Mouse (Mus musculus): Measurements from ENCODE around the gene Irf2bpl.

The Irf2bpl gene

GRCm38 (mm10) chr12:86884197-86885058, at the start of gene Irf2bpl:
Gene Irf2bpl, minus strand, starts transcription at chr12:86884798.
- in situ Hi-C loops (cut with MseI, MboI), result no loop called here

DNA sequence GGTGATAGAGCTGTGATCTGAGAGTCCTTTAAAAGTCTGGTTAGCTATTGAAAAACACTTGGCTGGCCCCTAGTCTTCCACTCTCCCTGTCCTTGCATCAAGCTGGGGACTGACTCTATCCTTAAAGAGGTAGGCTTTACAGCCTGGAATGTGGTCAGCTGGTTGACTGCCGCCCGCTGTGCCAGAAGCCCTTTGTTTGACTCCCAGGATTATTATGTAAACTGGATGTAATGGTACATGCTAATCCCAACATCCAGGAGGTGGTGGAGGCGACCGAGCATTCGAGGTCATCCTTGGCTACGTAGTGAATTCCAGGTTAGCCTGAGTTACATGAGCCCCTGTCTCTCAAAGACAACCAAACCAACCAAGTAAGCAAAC, 48.0 kb upstream of the Irf2bpl start:
- in situ Hi-C loops (cut with MseI, MboI), result no loop called here

DNA sequence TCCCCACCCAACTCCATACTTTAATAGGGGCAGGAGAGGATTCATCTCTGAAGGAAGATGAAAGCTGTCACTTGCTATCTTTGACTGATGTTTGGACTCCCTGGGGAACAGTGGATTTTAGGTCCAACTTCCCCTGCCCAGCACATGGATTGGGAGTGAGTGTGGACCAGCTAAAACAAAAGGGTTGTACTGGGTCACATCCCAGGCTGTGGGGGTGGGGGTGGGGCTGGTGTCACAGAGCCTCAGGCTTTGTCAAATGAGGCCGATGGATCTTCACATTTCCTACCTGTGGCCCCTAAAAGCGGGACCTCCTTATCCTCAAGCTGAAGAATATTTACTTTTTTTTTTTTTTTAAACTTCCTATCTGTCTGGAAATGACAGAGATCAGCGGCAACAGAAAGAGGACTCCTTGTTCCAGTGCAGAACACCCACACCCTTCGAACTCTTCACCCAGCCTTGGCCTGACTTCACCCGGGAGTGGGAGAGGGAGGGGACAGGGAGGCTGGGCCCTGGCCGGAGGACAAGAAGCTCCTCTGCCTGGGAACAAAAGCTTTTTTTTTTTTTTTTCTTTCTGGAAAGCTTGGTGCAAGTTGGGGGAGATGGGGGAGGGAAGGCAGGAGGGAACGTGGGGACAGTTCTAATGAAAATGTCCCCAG, 47.4 kb upstream of the Irf2bpl start:
- in situ Hi-C loops (cut with MseI, MboI), result no loop called here

GRCm38 (mm10) chr12:86930934-86931729, 46.5 kb upstream of the Irf2bpl start:
- in situ Hi-C loops (cut with MseI, MboI), result no loop called here

DNA sequence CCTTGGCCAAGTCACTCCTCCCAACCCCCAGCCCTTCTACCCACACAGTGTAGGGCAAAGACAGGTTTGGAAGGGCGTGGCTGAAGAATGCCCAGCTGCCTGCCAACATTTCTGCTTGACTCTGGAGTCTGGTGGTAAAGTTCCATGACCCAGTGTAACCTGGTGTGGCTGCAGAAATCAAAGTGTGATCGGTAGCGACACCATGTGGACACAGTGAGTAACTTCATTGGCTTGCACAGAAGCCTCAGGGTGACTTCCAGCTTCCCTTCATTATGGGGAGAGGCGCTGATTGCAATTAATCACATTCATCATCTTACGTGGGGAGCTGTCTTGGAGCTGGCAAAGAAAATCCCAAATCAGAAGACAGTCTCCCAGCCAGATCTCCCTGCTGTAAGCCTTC, 39.2 kb upstream of the Irf2bpl start:
- in situ Hi-C loops (cut with MseI, MboI), result no loop called here

GRCm38 (mm10) chr12:86918983-86919722, 34.6 kb upstream of the Irf2bpl start:
- in situ Hi-C loops (cut with MseI, MboI), result no loop called here

- in situ Hi-C loops (cut with MseI, MboI), result no loop called here
These were observed 33.9 kb upstream of the Irf2bpl start for GRCm38 (mm10) chr12:86918361-86918967.

- in situ Hi-C loops (cut with MseI, MboI), result no loop called here
These were observed 32.4 kb upstream of the Irf2bpl start for GRCm38 (mm10) chr12:86916796-86917573.

- in situ Hi-C loops (cut with MseI, MboI), result no loop called here
These were observed 31.0 kb upstream of the Irf2bpl start for GRCm38 (mm10) chr12:86915617-86916016.

DNA sequence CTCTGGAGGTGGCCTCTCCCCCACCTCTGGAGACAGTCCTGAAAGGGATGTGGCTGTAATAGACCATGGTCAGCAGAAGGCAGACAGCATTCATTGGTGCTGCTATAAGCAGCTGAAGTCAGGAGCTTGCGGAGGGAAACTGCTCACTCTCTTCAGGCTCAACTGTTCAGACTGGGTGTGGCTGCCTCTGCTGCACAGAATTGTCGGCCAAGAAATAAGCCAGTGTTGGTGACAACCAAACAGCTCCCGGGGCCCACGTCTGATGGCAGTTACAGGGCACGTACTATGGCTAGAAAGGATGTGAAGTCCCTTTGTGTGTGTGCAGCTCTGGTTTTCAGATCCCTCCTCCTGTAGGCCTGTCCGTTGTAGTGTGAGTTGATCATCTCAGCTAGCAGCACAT, 30.2 kb upstream of the Irf2bpl start:
- in situ Hi-C loops (cut with MseI, MboI), result no loop called here

GRCm38 (mm10) chr12:86914351-86914750, 29.8 kb upstream of the Irf2bpl start:
- in situ Hi-C loops (cut with MseI, MboI), result no loop called here

DNA sequence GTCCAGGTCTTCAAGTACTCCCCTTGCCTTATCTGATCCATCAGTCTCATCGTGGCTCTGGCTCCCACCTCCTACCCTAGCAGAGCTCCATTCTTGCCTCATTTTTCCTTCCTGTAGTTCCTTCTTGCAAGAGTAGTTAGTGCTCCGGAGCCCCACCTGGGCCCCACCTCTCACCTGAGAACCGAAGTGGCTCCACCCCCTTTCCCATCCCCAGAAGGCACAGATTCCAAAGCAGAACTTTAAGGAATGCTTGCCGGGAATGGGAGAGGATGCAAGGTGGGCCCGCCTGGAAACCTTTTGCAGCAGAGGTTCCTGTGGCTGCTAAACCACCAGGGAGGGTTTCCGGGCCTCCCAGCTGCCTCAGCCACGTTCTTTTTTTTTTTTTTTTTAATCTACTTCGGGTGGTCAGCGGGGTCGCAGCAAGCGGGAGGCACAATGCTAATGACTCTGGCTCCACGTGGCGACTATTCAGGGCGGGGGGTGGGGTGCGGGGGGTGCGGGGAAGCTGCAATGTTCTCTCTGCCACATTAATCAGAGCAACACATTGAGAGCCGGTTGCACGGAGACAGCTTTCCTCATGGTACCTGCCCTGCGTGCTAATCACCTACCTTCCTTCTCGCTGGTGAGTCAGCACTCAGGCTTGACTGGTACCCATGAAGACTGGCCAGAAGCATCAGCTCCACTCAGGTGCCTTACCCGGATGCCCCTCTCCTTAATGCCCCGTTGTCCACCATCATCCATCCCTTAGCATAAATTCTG, 27.9 kb upstream of the Irf2bpl start:
- in situ Hi-C loops (cut with MseI, MboI), result no loop called here

GRCm38 (mm10) chr12:86911482-86911931, 26.9 kb upstream of the Irf2bpl start:
- in situ Hi-C loops (cut with MseI, MboI), result no loop called here

DNA sequence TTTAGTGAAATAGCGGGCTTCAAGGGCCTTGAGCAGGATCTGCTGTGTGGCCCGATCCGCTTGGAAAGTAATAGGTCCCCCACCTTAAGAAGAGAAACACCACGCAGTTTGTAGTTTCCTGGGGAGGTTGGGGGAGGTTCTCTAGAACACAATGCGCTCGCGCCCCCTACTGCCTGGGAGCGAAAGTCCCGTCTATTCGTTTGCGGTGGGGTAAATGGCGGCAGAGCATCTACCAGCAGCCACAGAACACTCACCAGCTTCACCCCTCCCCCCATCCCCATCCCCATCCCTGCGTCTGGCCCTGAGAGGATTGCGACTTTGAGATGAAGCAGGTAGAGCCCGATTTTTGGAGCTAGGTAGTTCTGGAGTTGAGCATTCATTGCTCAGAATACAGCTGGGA, 21.8 kb upstream of the Irf2bpl start:
- in situ Hi-C loops (cut with MseI, MboI), result loop anchor here in 1 of 2 experiments (5.0 kb wide), 1 partner anchor 114 kb away; no protein-coding TSS in a partner anchor

GRCm38 (mm10) chr12:86905876-86906275, 21.3 kb upstream of the Irf2bpl start:
- in situ Hi-C loops (cut with MseI, MboI), result loop anchor here in 1 of 2 experiments (5.0 kb wide), 1 partner anchor 114 kb away; no protein-coding TSS in a partner anchor

- in situ Hi-C loops (cut with MseI, MboI), result loop anchor here in 1 of 2 experiments (5.0 kb wide), 1 partner anchor 113 kb away; no protein-coding TSS in a partner anchor
These were observed 20.6 kb upstream of the Irf2bpl start for GRCm38 (mm10) chr12:86905203-86905602.

GRCm38 (mm10) chr12:86903828-86904806, 19.5 kb upstream of the Irf2bpl start:
- in situ Hi-C loops (cut with MseI, MboI), result no loop called here

Data from mouse trophoblast stem cell (cell line).